Mouse (Mus musculus): Measurements from ENCODE around the gene Fam47e. TPM values are rescaled to one million over a fixed set of nuclear protein-coding genes. Genes with fewer than 3 reads are reported as not detected.

The Fam47e gene
- total and polyA plus RNA-seq, 3 experiments, result not detected

DNA sequence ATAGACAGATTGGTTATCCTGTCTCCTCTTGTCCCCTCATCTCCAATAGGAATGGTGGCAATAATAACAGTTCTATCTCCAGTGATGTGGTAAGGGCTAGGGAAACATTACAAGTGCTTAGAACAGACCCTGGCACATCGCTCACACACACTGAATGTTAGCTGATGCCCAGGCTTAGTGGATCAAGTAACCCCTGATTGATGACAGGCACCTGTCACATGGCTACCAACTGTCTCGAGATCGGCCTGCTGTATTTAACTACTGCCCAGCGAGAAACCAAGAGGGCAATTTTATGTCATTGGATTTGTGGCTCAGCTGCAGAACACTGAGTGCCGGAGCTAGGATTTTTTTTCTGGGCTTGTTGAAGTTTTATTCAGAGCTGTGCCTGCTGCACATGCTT, 40.2 kb downstream of the Fam47e start:
- Histone ChIP-seq H3K79me2 (replicated peaks; ENCODE audit: control insufficient read depth, extremely low read depth, insufficient read depth, poor library complexity, severe bottlenecking) (no peaks in the 10 kb centered on the region), H3K4me1 (ENCODE audit: control insufficient read depth in 1 of 2, insufficient read depth in 2 of 2) (no peaks in the 10 kb centered on the region), H3K36me3 (replicated peaks in 1 of 2; ENCODE audit: control insufficient read depth in 1 of 2, insufficient read depth in 1 of 2, low read length in 1 of 2) (no peaks in the 10 kb centered on the region), H3K9ac (ENCODE audit: insufficient read depth, low read depth) (no peak overlapping the region), H3K4me2 (ENCODE audit: insufficient read depth, low read depth, poor library complexity, severe bottlenecking) (no peak overlapping the region), H3K27me3 (replicated peaks) (peaks cover 7% of the 10 kb centered on the region), H3K4me3 (replicated peaks in 1 of 3; ENCODE audit: low read depth in 2 of 3, low read length in 2 of 3, poor library complexity in 1 of 3) (no peak overlapping the region), H3K27ac (ENCODE audit: insufficient read depth, low read depth) (no peak overlapping the region), H3K9me3 (replicated peaks; ENCODE audit: low read length) (no peaks in the 10 kb centered on the region)
- TF ChIP-seq MYC (IDR thresholded peaks at IDR 0.05; ENCODE audit: low read depth, low read length) (no peak), RCOR1 (conservative IDR thresholded peaks at IDR 0.05; ENCODE audit: low read depth, low read length) (no peak), POLR2A (IDR thresholded peaks at IDR 0.05; ENCODE audit: low read depth, low read length) (no peak), MAZ (IDR thresholded peaks at IDR 0.05; ENCODE audit: low read depth, low read length) (no peak), MAFK (IDR thresholded peaks at IDR 0.05; ENCODE audit: insufficient replicate concordance, low read length) (no peak), CTCF (conservative IDR thresholded peaks at IDR 0.05 in 1 of 2, IDR thresholded peaks at IDR 0.05 in 1 of 2; ENCODE audit: low read depth in 2 of 2, low read length in 2 of 2) (no peak), MXI1 (IDR thresholded peaks at IDR 0.05; ENCODE audit: low read depth, low read length) (no peak)
- DNase-seq (ENCODE audit: extremely low read depth), result no peak
- dilution Hi-C loops (cut with MboI; ENCODE audit: extremely low pct_ligation_motif_present, extremely low pct_unique_long_range_greater_than_20kb, low sequenced_read_pairs) (no loop called here), in situ Hi-C loops (cut with MboI; ENCODE audit: low pct_ligation_motif_present, low pct_unique_long_range_greater_than_20kb, low sequenced_read_pairs) (no loop called here)

DNA sequence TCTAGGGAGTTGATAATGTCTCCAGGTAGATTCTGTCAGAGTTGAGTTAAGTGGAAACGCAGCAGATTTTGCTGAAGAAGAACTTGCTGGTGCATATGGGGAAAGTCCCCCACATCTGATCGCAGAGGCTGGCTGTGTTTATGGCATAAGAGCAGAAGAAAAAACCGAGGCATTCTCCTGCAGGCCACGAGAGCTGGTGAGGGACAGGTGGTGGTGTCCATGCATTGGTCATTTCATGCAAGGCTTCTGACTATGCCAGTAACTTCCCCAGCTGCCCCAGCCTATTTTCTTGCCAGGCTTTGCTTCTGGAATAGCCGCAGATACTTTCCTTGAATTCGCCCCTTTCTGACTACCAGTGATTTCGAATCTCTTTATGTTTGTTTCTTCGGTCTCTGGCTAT, 42.0 kb downstream of the Fam47e start:
- no peak overlapping the region for H3K4me2 ChIP-seq (ENCODE audit: insufficient read depth, low read depth, poor library complexity, severe bottlenecking)
- no peak for DNase-seq (ENCODE audit: extremely low read depth)
- in situ Hi-C loops (cut with MboI; ENCODE audit: low pct_ligation_motif_present, low pct_unique_long_range_greater_than_20kb, low sequenced_read_pairs) (no loop called here), dilution Hi-C loops (cut with MboI; ENCODE audit: extremely low pct_ligation_motif_present, extremely low pct_unique_long_range_greater_than_20kb, low sequenced_read_pairs) (no loop called here)
- H3K79me2 ChIP-seq (replicated peaks; ENCODE audit: control insufficient read depth, extremely low read depth, insufficient read depth, poor library complexity, severe bottlenecking), result no peaks in the 10 kb centered on the region
- H3K4me3 ChIP-seq (replicated peaks in 1 of 3; ENCODE audit: low read depth in 2 of 3, low read length in 2 of 3, poor library complexity in 1 of 3), result no peak overlapping the region
- H3K27ac ChIP-seq (ENCODE audit: insufficient read depth, low read depth), result no peak overlapping the region
- H3K9ac ChIP-seq (ENCODE audit: insufficient read depth, low read depth), result no peak overlapping the region
- no peaks in the 10 kb centered on the region for H3K9me3 ChIP-seq (replicated peaks; ENCODE audit: low read length)
- TF ChIP-seq MAX (IDR thresholded peaks at IDR 0.05; ENCODE audit: low read length) (no peak), MAZ (IDR thresholded peaks at IDR 0.05; ENCODE audit: low read depth, low read length) (no peak), CHD1 (IDR thresholded peaks at IDR 0.05; ENCODE audit: low read depth, low read length) (no peak), EP300 (IDR thresholded peaks at IDR 0.05; ENCODE audit: low read length) (no peak), ZKSCAN1 (IDR thresholded peaks at IDR 0.05; ENCODE audit: borderline replicate concordance, low read depth, low read length) (no peak), ELF1 (IDR thresholded peaks at IDR 0.05; ENCODE audit: low read depth, low read length) (no peak), KAT2A (IDR thresholded peaks at IDR 0.05; ENCODE audit: insufficient replicate concordance, low read length) (no peak), GABPA (IDR thresholded peaks at IDR 0.05; ENCODE audit: insufficient replicate concordance, low read depth, low read length) (no peak), TBP (conservative IDR thresholded peaks at IDR 0.05; ENCODE audit: low read depth, low read length) (no peak), RAD21 (IDR thresholded peaks at IDR 0.05; ENCODE audit: low read depth, low read length) (no peak), MXI1 (IDR thresholded peaks at IDR 0.05; ENCODE audit: low read depth, low read length) (no peak), CTCF (conservative IDR thresholded peaks at IDR 0.05 in 1 of 2, IDR thresholded peaks at IDR 0.05 in 1 of 2; ENCODE audit: low read depth in 2 of 2, low read length in 2 of 2) (no peak), IRF4 (IDR thresholded peaks at IDR 0.05; ENCODE audit: low read depth, low read length) (no peak), SIN3A (IDR thresholded peaks at IDR 0.05; ENCODE audit: low read length) (no peak), ETS1 (conservative IDR thresholded peaks at IDR 0.05; ENCODE audit: low read depth, low read length) (no peak), PAX5 (IDR thresholded peaks at IDR 0.05; ENCODE audit: low read length) (no peak), RCOR1 (conservative IDR thresholded peaks at IDR 0.05; ENCODE audit: low read depth, low read length) (no peak)
- no peaks in the 10 kb centered on the region for H3K36me3 ChIP-seq (replicated peaks in 1 of 2; ENCODE audit: control insufficient read depth in 1 of 2, insufficient read depth in 1 of 2, low read length in 1 of 2)
- no peaks in the 10 kb centered on the region for H3K4me1 ChIP-seq (ENCODE audit: control insufficient read depth in 1 of 2, insufficient read depth in 2 of 2)
- peaks cover 17% of the 10 kb centered on the region for H3K27me3 ChIP-seq (replicated peaks)
